Mouse (Mus musculus): ENCODE measurements at regions not wholly inside any gene's neighbourhood (a gene's known extent, or its start where the extent isn't known, plus 50 kb on each side); places are given as distances from the start of the nearest gene placed in this dataset.

DNA sequence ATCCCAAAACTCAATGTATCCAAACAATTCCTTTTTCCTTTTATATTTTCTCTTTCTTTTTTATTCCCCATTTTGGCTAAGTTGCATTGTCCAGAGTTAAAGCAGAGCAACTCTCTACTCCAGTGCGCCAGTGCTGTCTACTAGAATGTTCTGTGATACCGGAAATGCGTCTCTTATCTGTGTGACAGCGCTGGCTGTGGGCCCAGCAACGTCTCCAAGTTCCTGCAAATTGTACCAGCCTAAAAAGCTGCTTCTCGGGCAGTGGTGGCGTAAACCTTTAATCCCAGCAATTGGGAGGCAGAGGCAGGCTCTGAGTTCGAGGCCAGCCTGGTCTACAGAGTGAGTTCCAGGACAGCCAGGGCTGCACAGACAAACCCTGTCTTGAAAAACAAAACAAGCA lies 59.4 kb downstream of the Cox18 start:
- ATAC-seq (replicated peaks; ENCODE audit: poor library complexity) = peak; percentile 66

DNA sequence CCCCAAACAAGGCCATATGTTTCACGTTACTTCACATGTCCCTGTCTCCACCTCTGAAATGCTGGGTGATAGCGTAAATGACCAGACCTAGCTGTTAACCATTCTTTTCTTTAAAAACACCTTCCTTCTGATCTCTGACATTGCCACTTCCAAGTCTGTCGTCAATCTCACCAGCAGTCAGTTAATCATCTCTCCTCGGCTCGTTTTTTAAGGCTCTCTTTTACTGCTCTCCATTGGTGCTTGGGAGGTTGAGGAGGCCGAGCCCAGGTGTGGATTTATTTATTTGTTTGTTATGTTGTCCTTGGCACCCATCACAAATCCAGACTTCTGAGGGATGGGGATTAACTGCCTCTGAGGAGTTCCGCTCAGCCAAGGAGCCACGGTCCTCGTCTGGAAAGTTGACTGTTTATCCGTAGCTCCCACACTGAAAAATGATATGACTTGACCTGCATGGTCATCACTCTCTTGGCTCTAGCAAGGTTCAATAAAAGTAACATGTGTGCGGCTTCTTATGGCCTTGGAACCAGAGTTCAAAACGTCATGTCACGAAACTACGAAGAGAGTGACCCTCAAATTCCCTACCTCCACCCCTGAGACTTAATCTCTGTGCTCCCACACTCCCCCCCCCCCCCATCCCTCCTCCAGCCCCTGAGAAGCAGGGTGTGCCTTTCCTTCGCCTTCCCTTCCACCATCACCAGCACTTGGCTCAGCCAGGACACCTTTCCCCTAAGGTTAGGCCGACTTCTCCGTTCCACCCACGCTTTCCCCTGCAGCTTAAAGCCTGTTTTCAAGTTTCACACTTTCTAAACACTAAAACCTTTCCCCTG lies 60.6 kb downstream of the Cox18 start:
- ATAC-seq (replicated peaks; ENCODE audit: poor library complexity) = no peak

DNA sequence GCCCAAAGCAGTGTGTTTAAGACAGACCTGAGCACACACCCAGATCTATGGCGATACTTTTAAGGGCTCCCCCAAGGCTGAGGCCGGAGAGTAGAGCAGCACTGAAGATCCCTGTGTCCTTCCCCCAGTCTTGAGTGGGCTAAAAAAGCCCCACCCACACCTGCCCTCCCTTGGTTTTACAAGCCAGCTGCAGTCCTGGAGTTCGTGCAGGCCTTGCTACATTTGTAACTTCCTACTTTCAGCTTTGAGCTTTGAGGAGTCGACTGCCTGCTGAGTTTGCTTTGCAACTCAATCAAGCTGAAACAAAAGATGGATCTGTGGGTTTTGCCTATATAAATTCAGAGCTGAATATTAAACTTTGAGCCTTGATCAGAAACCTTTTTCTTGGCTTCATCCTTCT lies 63.5 kb downstream of the Cox18 start:
- no peak for ATAC-seq (replicated peaks; ENCODE audit: poor library complexity)

GRCm38 (mm10) chr5:90156522-90156921 lies 67.3 kb downstream of the Cox18 start:
- no peak for ATAC-seq (replicated peaks; ENCODE audit: poor library complexity)

GRCm38 (mm10) chr5:90149611-90150532 lies 73.9 kb downstream of the Cox18 start:
- peak; percentile 89 for ATAC-seq (replicated peaks; ENCODE audit: poor library complexity)

DNA sequence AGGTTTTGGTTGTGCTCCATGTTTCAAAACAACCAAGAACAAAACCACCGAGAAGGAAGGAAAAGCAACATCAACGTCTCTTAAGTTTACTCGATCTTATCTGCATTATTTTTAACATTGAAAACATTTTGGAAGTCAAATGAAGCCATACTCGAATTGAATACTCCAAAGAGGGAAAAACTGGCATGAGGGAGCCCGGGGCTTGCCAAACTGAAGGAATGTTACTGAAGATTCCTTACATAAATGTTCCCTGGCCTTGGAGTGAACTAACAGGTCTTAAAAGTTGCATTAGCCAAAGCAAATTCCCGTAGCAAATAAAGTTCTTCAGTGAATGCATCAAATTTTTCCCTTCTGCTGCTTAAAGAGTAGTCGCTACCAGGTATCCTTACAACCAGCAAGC lies 87.8 kb downstream of the Cox18 start:
- ATAC-seq (replicated peaks; ENCODE audit: poor library complexity) = no peak

DNA sequence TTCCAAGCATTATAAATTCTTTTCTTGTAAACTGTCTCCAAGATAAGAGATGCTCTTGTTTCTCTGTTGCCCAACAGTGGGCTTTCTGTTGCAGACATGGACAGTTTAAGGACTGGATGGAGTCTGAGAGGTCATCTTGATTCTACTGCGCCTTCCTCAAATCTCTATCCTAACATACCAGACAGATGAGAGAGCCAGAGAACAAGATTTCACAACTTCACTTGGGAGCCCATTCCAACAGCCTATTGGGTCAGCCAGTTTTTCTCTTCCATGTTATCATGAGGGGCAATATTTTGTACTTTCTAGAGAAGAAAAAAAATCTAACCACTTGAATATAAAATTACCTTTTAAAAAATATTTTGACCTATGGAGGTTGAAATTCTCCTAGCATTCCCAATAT lies 116.8 kb downstream of the Cox18 start:
- no peak for ATAC-seq (replicated peaks; ENCODE audit: poor library complexity)

GRCm38 (mm10) chr5:90104672-90105071 lies 119.1 kb downstream of the Cox18 start:
- ATAC-seq (replicated peaks; ENCODE audit: poor library complexity) = no peak

DNA sequence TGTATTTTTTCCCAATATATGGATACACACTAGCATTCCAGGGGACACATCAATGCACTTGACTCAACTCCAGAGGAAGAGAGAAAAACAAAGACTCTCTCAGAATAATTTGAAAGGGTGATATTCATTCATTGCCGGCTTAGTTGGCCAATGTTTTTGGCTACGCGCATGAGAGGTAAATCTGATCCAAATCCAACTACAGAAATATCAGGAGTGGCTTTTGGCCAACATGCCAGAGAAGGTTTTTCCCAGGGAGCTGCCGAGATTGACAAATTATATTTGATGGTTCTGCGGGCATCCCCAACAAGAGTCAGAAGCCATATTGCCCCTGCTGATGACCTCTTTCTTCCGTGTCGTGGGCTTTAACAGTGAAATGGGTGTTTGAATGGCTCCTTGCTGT lies 135.3 kb downstream of the Cox18 start:
- no peak for ATAC-seq (replicated peaks; ENCODE audit: poor library complexity)

DNA sequence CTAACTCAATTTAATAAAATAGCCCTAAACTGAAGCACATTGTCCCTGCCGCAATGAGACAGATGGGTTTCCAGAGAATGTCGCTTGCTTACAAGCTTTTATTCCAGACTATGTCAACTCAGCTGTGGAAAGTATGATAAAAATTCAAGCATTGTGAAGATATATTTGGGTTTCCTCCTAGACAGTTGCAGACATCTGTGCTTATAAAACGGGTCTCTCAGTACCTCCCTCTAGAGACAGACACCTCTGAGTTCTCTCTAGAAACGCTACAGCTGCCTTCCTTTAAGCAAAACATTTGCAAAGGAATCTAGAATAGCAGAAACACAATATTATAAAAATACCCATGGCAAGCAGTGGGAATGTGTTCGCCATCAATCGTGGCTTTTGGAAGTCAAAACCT lies 137.3 kb downstream of the Cox18 start:
- no peak for ATAC-seq (replicated peaks; ENCODE audit: poor library complexity)

DNA sequence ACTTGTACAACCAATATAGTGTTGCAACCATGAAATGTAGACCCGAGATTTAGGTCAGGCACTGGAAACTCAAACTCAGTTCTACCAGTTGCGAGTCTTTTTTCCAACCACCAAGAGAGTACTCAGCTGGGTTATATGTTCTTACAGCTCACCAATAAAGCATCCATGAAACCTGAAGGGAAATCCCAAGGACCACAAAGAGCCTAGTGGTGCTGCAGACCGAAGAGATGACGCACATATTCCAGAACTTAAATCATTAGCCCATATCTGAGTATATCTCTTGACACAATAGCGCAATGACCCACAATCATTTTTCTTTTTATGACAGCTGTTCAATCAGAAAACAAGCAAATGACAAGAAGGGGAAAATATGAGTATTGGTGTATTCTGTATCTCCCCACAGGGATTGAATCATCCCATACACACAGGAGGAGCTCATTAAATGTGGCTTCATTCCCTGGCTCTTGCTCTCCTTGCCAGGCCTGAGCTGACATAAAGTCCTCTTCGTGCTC lies 146.7 kb downstream of the Cox18 start:
- ATAC-seq (replicated peaks; ENCODE audit: poor library complexity) = no peak

- no peak for ATAC-seq (replicated peaks; ENCODE audit: poor library complexity)
Measured at GRCm38 (mm10) chr5:90075629-90076349, 148.0 kb downstream of the Cox18 start.

DNA sequence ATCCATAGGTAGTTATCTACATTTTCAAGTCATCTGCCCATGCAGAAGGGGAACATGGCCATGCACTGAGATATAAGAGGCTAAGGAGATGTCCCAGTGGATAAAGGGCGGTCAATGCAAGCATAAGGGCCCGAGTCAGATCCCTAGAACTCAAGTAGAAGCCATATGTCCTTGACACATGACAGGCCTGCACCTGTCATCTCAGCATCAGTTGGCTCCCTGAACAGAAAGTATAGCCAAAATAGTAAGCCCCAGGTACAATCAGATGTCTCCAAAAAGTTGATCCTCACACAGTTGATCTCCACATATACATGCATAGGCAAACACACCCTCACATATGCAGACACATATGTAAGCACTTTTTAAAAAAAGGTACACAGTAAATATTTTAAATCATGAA lies 152.0 kb downstream of the Cox18 start:
- no peak for ATAC-seq (replicated peaks; ENCODE audit: poor library complexity)

- ATAC-seq (replicated peaks; ENCODE audit: poor library complexity) = no peak
Measured at GRCm38 (mm10) chr5:90068601-90069000, 155.2 kb downstream of the Cox18 start.

DNA sequence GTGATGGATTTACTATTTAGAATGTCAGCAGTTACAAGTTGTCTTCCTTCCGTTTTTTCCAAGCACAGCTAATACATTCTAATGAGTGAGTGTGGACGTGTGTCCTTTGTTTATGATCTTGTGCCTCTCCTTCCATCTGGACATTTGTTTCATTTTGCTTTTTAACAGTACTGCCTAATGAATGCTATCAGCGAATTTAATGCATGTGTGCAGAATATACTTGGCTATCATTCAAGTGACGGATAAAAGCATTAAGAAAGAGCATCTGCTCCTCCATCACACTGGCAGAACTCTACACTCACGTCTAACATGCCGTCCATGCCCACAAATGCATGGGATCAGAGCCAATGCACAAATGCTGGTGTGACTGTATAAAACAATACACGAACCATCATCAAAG lies 156.0 kb downstream of the Cox18 start:
- ATAC-seq (replicated peaks; ENCODE audit: poor library complexity) = no peak

DNA sequence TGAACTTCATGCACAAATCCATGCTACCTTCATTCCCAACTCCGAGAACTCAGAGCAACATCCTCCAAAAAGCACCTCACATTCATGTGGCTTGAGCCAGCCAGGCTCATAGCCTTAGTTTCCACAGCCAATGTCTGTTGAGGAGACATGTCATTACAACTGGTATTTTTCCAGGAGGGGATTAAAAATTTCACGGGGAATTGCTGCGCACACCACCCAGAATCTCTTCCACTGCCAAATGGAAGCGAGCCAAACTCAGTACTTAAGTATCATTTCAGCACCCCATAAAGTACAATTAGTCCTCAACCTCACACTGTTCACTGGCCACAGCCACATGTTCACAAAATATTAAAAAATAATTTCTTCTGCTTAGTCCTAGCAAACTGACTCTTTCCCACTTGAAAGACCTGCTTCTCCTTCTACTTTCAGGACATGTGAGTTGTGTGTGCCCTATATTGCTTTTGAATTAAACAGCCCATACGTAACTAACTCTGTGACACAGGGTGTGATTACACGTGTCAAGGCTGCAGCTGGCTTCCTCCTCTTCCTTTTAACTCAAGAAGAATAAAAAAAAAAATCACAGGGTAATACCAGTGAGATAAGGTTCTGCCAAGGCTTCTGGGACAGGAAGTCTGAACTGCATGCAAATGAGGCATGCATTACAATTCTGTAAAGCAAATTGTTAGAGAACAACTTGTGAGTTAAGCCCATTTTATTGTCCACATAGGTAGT lies 157.8 kb downstream of the Cox18 start:
- peak; percentile 42; the same call in 1 of the 2 replicates for ATAC-seq (replicated peaks; ENCODE audit: poor library complexity)

DNA sequence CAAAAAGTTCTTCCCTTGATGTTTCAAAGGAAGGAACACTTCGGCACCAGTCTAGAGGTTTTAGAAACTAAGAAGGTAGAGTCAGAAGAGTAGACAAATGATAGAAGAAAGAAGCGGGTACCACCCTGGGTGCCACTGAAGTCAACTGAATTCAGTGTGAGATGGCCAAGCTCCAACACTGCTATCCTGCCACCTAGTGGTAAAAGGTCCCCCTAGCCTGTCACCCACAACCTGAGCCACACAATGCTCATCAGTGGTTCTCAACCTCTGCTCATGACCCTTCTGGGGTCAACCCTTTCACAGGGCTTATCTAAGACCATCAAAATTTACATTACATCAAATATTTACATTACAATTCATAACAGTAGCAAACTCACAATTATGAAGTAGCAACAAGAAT lies 168.1 kb downstream of the Cox18 start:
- ATAC-seq (replicated peaks; ENCODE audit: poor library complexity) = peak; percentile 91

GRCm38 (mm10) chr5:90052516-90052915 lies 169.4 kb upstream of the Adamts3 start:
- no peak for ATAC-seq (replicated peaks; ENCODE audit: poor library complexity)

DNA sequence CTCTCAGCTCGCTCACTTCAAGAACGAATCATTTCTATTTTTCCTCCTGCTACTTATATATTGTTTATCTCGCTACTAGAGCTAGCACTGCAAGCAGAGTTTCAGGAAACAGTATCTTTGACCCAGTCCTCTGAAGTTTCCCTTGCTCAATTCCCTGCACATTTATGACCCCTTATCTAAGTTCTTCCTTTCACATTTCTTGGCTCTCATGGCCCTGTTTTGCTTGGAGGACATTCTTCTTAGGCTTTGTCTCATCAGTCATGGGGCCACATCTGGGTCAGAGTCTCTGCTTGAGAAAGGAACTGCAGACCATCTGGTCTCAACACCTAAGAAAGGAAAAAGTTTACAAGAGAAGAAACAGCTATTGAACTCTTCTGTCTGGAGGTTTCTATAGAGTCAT lies 166.7 kb upstream of the Adamts3 start:
- ATAC-seq (replicated peaks; ENCODE audit: poor library complexity) = no peak

DNA sequence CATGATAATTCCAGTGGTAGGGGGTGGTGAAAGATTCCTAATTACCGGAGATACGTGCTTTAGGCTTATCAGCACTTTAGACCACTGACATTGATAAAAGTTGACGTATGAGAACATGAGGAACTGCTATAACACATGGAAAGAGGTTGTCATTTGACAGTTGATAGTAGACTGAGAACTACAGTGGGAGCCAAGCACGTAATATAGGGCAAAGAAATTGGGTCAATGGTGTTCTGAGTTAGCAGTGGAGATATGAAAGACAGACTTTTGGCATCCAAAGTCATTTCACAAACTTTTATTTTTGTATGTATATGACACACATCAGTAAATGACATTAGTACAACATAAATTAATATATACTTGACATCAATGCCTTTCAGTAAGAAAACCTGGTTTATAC lies 159.6 kb upstream of the Adamts3 start:
- no peak for ATAC-seq (replicated peaks; ENCODE audit: poor library complexity)
